Mouse (Mus musculus): ENCODE measurements around the gene Trim50.

GRCm38 (mm10) chr5:135319856-135320255, 33.2 kb upstream of the Trim50 start:
- TF ChIP-seq CTCF (IDR thresholded peaks at IDR 0.05; ENCODE audit: low read depth) (peak; percentile 59), EP300 (optimal IDR thresholded peaks at IDR 0.05) (no peak)

All from stomach, postnatal 0 days (tissue).